Mouse (Mus musculus) natural killer cell, adult 2 months (primary cell): ENCODE data around the gene Robo3.

ENCODE experiments used
- DNase-seq, 2 experiments: peaks; one replicate each; pipeline ENCODE4 v3.0.0; 2022; ENCODE audit warnings: low spot score in 2 of 2

The Robo3 gene

DNA sequence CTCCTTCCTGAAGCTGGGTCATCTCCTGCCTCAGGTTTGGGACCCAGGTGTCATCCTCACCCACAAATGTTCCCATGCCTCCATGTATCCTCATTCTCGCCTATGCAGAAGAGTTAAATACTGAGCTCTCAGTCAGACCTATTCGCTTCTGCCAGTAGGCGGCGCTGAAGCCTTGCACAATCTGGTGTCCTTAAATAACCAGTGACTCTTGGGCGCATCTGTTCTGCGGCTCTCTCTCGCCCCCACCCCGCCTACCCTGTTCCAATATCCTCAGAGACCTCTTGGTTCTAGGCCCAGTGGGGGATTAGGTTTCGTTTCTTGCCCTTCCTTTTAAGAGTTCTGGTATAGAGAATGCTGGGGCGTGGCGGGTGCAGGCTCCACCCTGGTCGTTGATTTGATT lies 2.5 kb downstream of the Robo3 start:
- DNase-seq: peak; percentile 35 to 67

DNA sequence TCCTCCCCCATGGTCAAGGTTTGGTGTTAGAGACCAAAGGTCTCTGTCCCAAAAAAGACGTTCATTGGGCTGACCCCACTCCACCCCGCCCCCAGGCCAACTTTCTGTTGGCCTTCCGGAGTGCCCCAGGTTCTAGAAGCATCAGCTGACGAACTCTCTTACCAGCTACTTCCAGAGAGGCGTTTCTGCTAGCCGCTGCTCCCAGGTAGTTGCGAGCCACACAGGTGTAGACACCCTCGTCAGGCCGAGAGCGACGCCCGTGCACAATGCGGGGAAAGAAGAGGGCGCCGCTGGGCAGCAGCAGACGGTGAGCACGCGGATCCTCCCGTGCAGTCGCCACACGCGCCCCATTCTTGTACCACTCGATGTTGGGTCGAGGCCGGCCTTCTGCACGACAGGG lies 3.7 kb downstream of the Robo3 start:
- DNase-seq: no peak

DNA sequence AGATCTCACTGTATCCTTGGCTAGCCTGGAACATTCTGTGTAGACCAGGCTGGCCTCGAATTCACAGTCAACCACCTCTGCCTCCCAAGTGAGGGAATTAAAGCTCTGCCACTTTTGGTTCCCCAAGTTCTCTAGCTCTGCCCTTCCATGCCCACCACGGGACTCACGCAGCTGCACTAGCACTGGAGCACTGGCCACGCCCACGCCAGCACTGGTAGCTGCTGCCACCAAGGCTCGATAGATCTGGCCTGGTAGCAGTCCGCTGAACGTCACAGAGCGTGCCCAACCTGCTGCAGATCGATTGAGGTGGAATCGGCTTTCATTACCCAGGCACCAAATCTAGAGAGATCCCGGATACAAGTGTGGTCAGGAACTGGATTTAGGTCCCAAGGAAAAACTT lies 11.8 kb downstream of the Robo3 start:
- DNase-seq: peak; percentile 7 to 35

DNA sequence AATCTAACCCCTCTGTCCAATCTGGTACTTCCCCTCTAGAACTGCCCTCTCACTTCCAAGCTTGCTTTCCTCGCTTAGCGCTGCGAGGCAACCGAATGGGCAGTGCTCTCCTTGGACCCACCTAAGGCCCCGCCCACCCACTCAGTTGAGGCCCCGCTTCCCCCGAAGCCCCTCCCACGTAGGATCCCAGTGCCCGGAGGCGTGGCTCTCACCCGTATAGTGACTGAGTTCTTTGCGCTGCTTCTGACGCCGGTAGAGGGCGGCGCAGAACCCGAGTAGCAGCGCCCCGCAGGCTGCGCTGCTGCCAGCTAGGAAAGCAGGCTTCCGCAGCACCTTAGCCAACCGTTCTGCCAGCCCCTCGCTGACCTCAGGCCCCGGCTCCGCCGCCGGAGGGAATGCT lies 12.4 kb downstream of the Robo3 start:
- peak; percentile 68 to 75 for DNase-seq

DNA sequence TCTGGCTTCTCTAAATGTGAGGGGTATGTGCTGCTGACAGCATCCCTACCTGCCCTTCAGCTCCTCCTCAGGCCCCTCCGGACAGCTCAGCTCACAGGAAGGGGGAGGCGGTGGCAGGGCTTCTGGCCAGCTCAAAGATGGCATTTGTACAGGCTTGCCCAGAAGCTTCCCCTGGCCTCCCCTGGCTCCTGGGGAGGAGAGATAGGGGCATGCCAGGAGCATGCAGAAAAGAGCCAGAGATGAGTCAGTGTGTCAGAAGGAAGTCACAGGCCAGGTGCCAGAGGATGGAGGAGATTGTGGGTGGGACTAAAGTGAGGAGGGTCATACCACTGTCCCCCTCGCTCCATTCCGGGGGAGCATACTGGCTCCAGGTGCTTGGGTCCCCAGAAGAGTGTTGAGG lies 14.3 kb downstream of the Robo3 start:
- DNase-seq: no peak

DNA sequence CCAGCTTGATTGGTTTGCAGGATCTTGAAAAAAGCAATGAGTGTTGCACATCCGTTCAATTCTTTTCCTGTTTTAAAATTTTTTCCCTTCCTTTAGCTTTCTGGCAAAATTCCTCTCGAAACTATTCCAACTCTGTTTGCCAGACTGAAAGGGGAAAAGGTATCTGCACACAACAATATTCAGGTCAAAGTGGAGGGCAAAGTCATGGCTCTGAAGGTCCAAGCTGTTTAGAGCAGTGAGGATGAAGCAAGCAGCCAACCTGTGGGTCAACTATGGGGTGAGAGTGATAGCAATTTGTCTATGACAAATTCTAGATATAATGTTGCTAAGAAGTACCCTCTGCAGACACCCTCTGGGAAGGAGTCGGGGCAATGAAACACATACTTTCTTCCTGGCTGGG lies 18.4 kb downstream of the Robo3 start:
- no peak for DNase-seq

DNA sequence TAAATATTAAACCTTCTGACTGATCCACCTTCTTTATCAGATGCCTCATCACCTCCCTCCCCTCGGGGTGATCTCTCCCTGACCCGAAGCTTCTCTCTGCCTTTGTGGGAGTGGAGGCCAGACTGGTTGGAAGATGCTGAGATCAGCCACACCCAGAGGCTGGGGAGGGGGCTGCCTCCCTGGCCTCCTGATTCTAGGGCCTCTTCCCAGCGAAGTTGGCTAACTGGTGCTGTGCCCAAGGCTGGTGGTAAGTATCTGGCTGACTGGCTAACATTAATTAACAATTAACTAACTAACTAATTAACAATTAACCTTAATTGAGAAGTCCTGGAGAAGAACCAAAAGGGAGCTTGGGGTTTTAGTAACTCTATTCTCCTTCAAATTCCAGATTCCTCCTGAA lies 20.1 kb downstream of the Robo3 start:
- no peak for DNase-seq

DNA sequence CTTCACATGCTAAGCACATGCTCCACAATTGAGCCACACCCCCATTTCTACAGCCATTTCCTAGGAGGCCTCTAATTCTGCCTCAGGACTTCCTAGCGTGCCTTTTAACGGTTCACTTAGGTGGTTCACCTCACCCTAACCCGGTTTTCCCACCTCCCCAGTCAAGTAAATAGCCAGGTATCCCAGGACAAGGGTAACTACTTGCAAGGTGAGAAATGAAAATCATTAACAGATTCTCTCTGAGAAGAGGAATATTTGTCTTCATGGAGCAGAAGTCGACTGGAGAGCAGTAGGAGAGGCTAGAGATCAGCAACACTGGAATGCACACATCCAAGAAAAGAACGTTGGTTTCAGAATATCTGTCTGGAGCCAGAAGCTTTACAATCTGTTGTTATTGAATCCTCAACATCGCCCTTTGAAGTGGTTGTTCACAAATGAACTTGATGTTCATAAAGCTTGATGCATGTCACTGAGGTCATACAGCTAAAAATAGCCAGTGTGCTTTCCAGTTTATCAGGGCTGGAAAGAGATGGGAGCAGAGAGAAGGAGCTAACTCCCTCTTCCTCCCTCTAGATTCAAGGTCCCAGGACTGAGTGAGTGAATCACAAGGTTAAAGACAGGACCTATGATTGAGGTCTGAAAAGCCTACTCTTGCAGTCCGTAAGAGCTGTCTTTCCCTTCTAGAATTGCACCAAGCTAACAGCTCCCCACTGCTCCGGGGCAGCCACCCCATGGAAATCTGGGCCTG lies 23.2 kb downstream of the Robo3 start:
- DNase-seq: no peak

DNA sequence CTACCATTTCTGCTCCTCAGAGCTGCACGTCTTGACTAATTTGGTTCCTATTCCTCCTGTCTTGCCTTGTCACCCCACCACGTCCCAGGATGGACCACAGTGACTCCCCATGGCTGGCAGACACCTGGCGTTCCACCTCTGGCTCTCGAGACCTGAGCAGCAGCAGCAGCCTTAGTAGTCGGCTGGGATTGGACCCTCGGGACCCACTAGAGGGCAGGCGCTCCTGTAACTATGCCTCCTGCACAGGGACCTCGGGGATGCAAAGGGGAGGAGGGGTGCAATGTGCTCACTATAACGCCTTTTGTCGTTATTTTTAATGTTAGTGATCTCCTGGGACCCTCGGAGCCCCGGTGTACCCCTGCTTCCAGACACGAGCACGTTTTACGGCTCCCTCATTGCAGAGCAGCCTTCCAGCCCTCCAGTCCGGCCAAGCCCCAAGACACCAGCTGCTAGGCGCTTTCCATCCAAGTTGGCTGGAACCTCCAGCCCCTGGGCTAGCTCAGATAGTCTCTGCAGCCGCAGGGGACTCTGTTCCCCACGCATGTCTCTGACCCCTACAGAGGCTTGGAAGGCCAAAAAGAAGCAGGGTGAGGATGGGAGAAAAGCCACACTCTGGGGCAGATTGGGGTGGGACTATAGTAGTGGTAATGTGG lies 25.1 kb downstream of the Robo3 start:
- DNase-seq: no peak

DNA sequence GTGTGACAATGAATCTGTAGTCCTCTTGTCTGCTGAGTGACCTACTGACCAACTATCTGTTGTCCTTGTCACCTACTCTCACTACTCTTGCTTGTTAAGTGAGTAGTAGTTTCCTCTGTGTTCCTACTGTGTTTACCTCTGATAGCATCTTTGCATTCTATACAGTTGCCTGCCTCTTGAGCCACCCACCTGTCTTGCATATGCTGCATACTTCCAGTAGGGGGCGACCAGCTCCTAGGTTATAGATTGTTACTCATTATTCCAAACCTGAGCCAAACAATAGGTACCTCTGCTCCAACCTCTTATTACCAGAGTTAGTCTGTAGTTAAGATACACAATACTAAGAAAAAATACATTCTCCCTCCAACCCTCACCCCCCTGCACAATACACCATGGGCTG lies 26.7 kb downstream of the Robo3 start:
- peak in 1 of 2 experiments; percentile 21 for DNase-seq

DNA sequence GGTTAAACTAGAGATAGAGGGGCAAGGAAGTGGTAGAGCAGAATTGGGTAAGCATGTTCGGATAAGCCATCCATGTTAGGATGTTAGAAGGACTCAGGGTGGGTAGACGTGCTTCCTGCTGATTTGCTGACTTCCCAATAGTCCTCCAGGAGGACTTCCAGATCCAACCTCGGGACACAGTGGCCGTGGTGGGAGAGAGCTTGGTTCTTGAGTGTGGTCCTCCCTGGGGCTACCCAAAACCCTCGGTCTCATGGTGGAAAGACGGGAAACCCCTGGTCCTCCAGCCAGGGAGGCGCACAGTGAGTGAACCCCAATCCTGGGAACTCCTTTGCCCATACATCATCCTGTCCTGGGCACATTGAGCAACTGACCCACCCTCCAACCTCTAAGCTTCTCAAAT lies 30.0 kb downstream of the Robo3 start:
- no peak for DNase-seq

DNA sequence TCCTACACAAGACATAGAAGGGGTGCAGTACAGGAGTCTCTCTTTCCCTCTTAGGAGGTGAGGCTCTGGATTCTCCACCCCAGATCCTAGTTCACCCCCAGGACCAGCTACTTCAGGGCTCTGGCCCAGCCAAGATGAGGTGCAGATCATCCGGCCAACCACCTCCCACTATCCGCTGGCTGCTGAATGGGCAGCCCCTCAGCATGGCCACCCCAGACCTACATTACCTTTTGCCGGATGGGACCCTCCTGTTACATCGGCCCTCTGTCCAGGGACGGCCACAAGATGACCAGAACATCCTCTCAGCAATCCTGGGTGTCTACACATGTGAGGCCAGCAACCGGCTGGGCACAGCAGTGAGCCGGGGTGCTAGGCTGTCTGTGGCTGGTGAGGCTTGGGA lies 30.5 kb downstream of the Robo3 start:
- DNase-seq: no peak

DNA sequence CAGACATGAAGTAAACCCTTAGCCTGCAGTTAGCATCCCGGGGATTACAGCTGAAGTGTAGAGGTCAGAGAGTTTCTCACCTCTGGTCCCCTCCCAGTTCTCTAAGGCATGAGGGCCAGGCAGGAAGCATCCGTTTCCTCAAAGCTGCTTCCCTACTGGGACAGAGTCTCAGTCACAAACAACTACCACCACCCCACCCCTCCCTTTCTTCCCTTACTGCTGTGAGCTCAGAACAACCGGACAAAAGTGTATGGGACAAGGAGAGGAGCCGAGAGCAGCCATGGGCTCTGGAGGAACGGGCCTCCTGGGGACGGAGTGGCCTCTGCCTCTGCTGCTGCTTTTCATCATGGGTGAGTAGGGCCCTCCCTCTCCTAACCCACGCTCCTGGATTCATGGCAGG lies 31.2 kb downstream of the Robo3 start, which contains the start of gene Robo4:
Gene Robo4, plus strand, starts transcription at position 96 of the 400 bp plus-strand sequence.
- no peak for DNase-seq

DNA sequence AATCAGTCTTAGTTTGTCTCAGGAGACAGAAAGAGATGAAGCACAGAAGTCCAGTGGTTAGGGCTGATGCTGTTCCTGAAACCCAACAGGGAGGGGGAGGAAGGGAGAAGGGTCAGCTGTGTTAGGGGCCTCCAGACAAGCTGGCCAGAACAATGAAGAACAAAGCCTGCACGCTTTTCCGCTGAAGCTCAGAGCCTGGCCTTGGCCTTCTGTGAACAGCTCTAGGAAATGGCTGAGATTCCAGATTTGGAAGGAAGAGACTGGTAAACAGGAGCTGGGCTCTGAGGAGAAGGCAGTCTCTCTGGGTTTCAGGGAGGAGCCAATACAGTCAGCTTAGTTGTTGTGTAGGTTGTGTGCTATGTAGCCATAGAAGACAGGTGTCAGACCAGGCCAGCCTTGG lies 32.5 kb downstream of the Robo3 start:
- no peak for DNase-seq

DNA sequence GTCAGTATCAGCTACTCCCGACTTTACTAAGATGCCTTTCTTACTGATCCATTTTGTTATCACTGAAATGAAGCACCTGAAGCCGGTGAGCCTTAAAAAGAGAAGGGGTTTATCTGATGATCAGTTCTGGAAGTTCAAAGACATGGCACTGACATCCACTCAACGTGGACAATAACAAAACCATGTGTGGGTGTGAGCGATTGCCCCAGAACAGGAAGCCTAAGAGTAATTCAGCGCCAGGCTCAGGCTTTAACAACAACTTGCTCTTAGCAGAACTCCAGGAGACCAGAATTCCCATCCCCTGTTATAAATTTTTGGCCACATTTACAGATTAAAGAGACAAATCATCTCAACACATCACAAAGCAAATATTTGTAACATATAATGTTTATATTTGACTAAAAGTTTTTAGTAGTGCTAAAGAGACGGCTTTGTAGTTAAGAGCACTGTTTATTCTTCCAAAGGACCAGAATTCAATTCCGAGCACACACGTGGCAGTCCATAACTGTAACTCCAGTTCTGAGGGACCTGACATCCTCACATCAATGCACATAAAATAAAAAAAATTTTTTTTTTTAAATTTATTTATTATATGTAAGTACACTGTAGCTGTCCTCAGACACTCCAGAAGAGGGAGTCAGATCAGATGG lies 39.4 kb downstream of the Robo3 start:
- DNase-seq: no peak

DNA sequence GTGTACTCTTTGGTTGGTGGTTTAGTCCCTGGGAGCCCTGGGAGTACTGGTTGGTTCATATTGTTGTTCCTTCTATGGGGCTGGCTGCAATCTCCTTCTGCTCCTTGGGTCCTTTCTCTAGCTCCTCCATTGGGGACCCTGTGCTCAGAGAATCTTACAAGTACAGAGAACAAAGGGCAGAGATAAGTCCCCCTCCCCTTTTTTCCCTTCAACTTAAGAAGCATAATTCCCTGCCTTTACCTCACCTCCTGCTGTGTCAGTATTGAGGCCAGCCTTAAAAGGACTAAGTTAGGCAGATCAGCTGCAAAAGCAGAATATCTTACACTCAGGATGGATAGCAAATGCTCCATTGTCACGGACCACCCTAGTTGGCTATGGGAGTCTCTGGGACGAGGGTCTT lies 41.0 kb downstream of the Robo3 start:
- no peak for DNase-seq

DNA sequence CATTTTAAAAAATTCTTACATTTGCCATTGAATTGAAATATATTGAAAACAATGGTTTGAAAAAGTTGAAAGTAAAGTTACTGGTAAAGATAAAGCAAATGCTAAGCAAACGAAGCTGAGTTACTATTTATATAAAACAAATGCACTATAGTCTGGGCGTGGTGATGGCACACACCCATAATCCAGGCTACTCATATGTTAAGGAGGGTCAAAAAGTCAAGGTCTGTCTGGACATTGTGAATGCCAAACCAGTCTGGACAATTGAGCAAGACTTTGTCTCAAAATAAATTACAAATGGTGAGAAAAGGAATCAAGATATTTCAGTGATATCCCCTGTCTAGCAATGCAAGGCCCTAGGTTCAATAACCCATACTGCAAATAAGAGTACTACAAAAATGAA lies 42.2 kb downstream of the Robo3 start:
- DNase-seq: no peak

DNA sequence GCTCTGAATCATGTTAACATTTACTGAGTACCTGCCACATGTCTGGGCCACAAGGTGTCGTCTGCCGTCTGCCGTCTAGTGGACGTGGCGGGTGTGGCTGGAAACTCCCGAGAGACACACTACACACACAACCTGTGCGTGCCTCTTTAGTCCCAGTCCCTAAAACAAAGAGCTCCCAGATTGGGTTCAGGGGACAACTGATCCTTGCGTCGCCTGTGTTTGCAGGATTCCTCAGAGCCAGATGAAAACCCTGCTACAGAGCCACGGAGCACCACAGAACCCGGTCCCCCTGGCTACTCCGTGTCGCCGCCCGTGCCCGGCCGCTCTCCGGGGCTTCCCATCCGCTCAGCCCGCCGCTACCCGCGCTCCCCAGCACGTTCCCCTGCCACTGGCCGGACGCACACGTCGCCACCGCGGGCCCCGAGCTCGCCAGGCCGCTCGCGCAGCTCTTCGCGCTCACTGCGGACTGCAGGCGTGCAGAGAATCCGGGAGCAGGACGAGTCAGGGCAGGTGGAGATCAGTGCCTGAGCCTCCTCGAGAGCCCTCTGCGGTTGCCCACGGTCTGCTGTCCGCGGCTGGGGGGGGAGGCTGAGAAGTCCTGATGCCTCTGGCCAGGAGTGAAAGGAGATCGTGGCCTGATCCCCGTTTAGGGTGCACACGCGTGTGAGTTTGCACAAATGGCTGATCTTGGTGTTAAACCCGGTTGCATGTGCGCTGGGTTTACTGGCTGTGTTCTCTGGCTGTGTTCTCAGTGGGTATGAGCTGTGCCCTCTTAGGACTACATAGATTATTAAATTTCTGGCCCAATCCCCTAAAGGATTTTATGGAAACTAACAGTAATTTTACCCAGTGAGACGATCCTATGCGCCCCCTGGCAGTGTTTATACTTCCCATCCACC lies 48.5 kb downstream of the Robo3 start:
- no peak for DNase-seq

DNA sequence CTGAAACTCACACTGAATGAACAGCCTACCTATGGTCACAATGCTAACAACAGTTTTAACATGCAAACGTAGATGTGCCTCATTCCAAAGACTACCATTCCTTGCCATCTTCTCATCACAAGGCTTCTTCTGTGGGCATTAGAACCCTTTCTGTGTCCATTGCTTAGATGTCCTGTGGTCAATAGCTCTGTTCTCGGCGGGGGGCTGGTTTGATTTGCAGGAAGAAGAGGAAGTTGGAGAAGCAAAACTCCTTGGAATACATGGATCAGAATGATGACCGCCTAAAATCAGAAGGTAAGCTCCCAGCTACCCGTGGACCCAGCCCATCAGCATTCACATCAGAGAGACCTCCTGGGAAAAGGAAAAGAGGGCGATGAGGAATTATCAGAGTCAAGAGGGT lies 49.9 kb downstream of the Robo3 start:
- DNase-seq: no peak

DNA sequence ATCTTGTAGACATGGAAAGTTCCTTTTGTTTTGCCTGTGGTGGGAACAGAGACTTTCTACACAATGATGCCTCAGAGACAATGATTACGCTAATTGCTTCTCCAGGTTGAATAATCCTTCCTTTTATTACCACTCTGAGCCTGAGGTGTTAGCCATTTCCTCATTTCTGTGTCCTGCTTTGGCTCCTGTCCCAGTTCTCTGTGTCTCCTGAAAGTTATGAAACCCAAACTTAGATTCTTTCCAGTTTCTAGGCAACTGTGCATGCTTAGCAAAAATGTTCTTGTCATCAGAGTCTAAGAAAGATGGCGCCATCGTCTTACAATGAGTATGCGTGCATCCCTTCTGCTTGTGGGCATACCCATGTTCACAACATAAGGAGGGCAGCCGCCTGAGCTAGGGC lies 57.3 kb downstream of the Robo3 start:
- no peak for DNase-seq

DNA sequence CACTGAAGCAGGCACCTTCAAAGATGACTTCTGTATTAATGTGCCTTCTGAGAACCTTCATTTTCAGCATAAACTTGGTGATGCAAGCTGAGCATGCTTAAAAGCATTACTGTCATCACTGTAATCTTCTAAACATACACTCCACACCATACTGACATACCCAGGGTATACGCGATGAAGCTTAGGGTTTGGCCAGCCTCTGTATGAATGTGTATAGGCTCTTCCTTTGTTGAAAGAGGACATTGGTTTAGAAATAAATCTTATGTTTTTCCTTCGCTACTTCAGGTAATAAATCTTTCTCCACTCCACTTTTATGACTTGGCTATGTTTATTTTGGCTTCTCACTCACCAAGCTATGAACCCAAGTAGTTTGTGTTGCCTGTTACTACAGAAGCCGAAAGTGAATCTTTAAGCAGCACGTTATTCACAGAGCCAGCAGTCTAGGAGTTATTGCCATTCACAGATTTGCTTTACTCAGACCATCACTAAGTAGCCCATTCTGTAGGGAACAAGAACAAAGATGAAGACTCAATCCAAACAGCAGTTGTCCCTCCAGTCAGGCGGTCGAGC lies 61.7 kb downstream of the Robo3 start:
- DNase-seq: no peak

DNA sequence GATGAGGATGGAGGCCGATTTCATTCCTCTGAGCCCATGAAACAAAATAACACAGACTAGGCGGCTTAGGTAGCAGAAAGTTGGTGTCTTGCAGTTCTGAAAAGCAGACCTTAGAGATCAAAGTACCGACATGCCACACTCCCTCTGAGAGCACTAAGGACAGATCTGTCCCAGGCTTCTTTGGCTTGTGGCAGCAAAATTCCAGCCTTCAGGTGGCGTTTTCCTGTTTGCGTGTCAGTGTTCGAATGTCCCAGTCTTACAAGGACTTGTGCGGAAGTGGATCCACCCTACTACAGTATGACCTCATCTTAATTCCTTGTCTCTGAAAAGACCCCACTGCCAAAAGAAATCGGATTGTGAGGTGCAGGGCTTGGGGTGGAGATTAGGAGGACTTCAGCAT lies 64.2 kb downstream of the Robo3 start:
- DNase-seq: no peak
